Mouse (Mus musculus) stomach, embryonic 16.5 days (tissue): ENCODE data around the gene Pign. TPM values are rescaled to one million over a fixed set of nuclear protein-coding genes. Genes with fewer than 3 reads are reported as not detected.

Experiments
- microRNA-seq: library from miRNA; unstranded; fragments of <30 nt; microRNA quantifications from one replicate; pipeline ENCODE4, GENCODE M21; 2016
- polyA plus RNA-seq: library from polyadenylated mRNA; unstranded; fragments of >200 nt; fragmentation: Nextera tagmentation; extraction: Ambion mirVana; gene quantifications from 2 replicates; pipeline ENCODE4 v1.2.1, GENCODE M21; 2015

The Pign gene
- polyA plus RNA-seq, 1 experiment from 2014 or later = 14.1 TPM

Small RNA genes lying within 50 kb of the gene (microRNA-seq; reads per million reads assigned to microRNA genes)
- not detected for gene Gm22426

Other genes with a start within 250 kb of the Pign start
- 21.6 and 26.6 TPM in 2 replicates for gene Relch, start 184 bp upstream of the Pign start, polyA plus RNA-seq
- gene Tnfrsf11a, start 117.0 kb upstream of the Pign start, polyA plus RNA-seq = 1.8 and 2.2 TPM in 2 replicates